Comparison of ENCODE assay signal across 12 mouse cellular contexts in the genomic region with DNA sequence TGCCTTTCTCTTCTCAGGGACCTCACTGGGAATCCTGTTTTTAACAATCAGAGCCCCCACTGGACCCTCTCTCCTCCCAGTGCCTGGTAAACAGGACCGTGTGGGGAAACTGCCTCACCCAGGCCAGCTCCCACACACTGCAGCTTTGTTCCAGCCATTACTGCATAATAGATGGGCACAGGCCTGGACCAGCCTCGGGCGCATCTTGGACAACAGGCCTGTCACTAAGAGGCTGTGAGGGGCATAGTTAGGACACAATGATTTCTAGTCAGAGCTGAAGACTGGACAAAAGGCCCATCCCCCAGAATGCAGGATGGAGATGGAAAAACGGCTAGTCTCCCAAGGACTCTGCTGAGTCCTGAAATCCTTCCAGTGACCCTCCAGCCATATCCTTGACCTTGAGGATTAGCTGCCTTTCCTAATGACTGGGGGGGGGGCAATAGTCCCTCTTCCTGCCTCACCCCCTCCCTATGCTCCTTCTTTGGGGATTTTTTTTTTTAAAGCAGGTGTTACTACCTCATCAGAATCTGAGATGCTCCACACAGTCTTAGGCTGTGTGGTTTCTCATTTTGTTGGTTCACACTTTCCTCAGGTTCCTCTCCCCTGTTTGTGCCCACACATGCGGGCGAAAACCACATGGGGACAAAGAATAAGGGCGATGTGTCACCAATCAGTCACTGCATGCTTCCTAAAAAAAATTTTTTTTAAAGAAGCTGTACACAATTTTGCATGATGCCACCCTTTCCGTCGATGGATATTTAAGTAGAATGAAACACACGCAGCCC. TPM values are rescaled to one million over a fixed set of nuclear protein-coding genes. Genes with fewer than 3 reads are reported as not detected.
DNase-seq lines count a peak whose midpoint lies in the region; ATAC-seq and TF ChIP-seq lines count a peak whose summit lies in the region.
"Had no signal": no experiment of that assay in that cellular context is flagged by ENCODE, and none has a peak within 500 bp of the region (broad histone marks: within the 10 kb centered on the region; RNA-seq: fewer than 3 reads in every experiment).

No protein-coding gene starts in this region.

- no peak overlapping the region for H3K4me2 ChIP-seq in hindbrain, postnatal 0 days (ENCODE audit: low read depth, low read length)
- H3K4me2 ChIP-seq: liver, embryonic 13.5 days had no signal

- no peak overlapping the region for H3K4me3 ChIP-seq in layer of hippocampus, adult 2 months
- no peak overlapping the region for H3K4me3 ChIP-seq in forebrain, embryonic 10.5 days
- H3K4me3 ChIP-seq in hindbrain, postnatal 0 days (ENCODE audit: low read length), result no peak overlapping the region
- H3K4me3 ChIP-seq: heart, adult 2 months; liver, embryonic 13.5 days; megakaryocyte, embryonic 14.5 days had no signal

- peaks cover 43% of the 10 kb centered on the region for H3K4me1 ChIP-seq in forebrain, embryonic 10.5 days
- H3K4me1 ChIP-seq in hindbrain, postnatal 0 days (ENCODE audit: insufficient read depth, low read length), result peaks cover 23% of the 10 kb centered on the region
- H3K4me1 ChIP-seq: liver, embryonic 13.5 days; megakaryocyte, embryonic 14.5 days had no signal

- no peaks in the 10 kb centered on the region for H3K36me3 ChIP-seq in forebrain, embryonic 10.5 days (replicated peaks)
- H3K36me3 ChIP-seq in hindbrain, postnatal 0 days (ENCODE audit: insufficient read depth, low read length), result no peaks in the 10 kb centered on the region
- H3K36me3 ChIP-seq: liver, embryonic 13.5 days had no signal

- DNase-seq in layer of hippocampus, adult 2 months (ENCODE audit: low spot score in 2 of 2), result no peak
- DNase-seq in layer of hippocampus, postnatal 36 days, result no peak
- no peak for DNase-seq in forebrain, embryonic 10.5 days (ENCODE audit: extremely low spot score, low spot score)
- DNase-seq in hindbrain, postnatal 0 days (ENCODE audit: low spot score), result peak; percentile 54
- DNase-seq in retina, embryonic 14.5 days (ENCODE audit: low spot score), result peak; percentile 46
- no peak for DNase-seq in thymus, postnatal 25 days
- no peak for DNase-seq in right cerebral cortex, adult 18-20 months
- DNase-seq: heart, adult 2 months; liver, embryonic 13.5 days had no signal

- H3K9ac ChIP-seq in hindbrain, postnatal 0 days (replicated peaks; ENCODE audit: low read length), result no peak overlapping the region
- H3K9ac ChIP-seq: liver, embryonic 13.5 days had no signal

- H3K9me3 ChIP-seq in forebrain, embryonic 10.5 days, result no peaks in the 10 kb centered on the region
- H3K9me3 ChIP-seq in hindbrain, postnatal 0 days (ENCODE audit: low read length), result no peaks in the 10 kb centered on the region
- H3K9me3 ChIP-seq: liver, embryonic 13.5 days had no signal

- TF ChIP-seq CTCF in layer of hippocampus, adult 2 months (conservative IDR thresholded peaks at IDR 0.05), result no peak
- no peak for TF ChIP-seq CTCF in hindbrain, postnatal 0 days (IDR thresholded peaks at IDR 0.05; ENCODE audit: low read depth)

- ATAC-seq in hindbrain, postnatal 0 days, result peak; percentile 85
- ATAC-seq in frontal cortex, adult (ENCODE audit: low TSS enrichment), result no peak
- ATAC-seq: inflammation-experienced regulatory T-cells, adult 6 months had no signal

- peak overlapping the region; percentile 84 for H3K27ac ChIP-seq in layer of hippocampus, adult 2 months
- peak overlapping the region; percentile 53 for H3K27ac ChIP-seq in forebrain, embryonic 10.5 days
- H3K27ac ChIP-seq in hindbrain, postnatal 0 days, result peak overlapping the region; percentile 62
- H3K27ac ChIP-seq: liver, embryonic 13.5 days had no signal

- no peaks in the 10 kb centered on the region for H3K27me3 ChIP-seq in forebrain, embryonic 10.5 days (ENCODE audit: poor library complexity, severe bottlenecking)
- H3K27me3 ChIP-seq in hindbrain, postnatal 0 days (ENCODE audit: insufficient read depth, low read length), result no peaks in the 10 kb centered on the region
- H3K27me3 ChIP-seq: liver, embryonic 13.5 days had no signal

- 70% methylated on average over 10 of the region's 10 CpGs for WGBS in forebrain, embryonic 10.5 days
- 54% methylated on average over 10 of the region's 10 CpGs for WGBS in hindbrain, postnatal 0 days

RNA-seq across cellular contexts. Expression of gene Coro2b, which starts 27.9 kb away (rescaled TPM):
- 100 to 1,000 TPM; 226 to 243 TPM for total RNA-seq in layer of hippocampus, adult 2 months (2021)
- 100 to 1,000 TPM; 238 TPM for total RNA-seq in layer of hippocampus, postnatal 36 days (2021)
- polyA plus RNA-seq in forebrain, embryonic 10.5 days (2016; fragmentation: Nextera tagmentation; extraction: Ambion mirVana), result 9.7 and 10.0 TPM in 2 replicates
- 42.6 and 47.2 TPM in 2 replicates for total RNA-seq in hindbrain, postnatal 0 days (2014; rRNA removed)
- polyA plus RNA-seq in hindbrain, postnatal 0 days (2015; fragmentation: Nextera tagmentation; extraction: Ambion mirVana), result 24.7 and 25.0 TPM in 2 replicates

Comparison
In these comparisons a context has a peak if more than half of its experiments do, and no peak if none do; other contexts are left out.
1. DNase-seq: peak in hindbrain, postnatal 0 days (single experiment) and retina, embryonic 14.5 days (single experiment); none in layer of hippocampus, adult 2 months (0 of 2), layer of hippocampus, postnatal 36 days (0 of 2), forebrain, embryonic 10.5 days (single experiment), thymus, postnatal 25 days (single experiment) and right cerebral cortex, adult 18-20 months (single experiment).
2. Peak in every context shown above with its lines, with median percentiles within 50 percentile points of each other: H3K27ac ChIP-seq.